Mouse (Mus musculus) hindbrain, embryonic 10.5 days (tissue): ENCODE measurements around the gene Tal1. TPM values are rescaled to one million over a fixed set of nuclear protein-coding genes. Genes with fewer than 3 reads are reported as not detected.
A peak's percentile ranks its signal among the peaks of the same experiment; 100 is the strongest.

ENCODE experiments used
- DNase-seq: peaks from one replicate; pipeline ENCODE4 v3.0.0-alpha.2; 2017; ENCODE audit warnings: low spot score
- H3K27ac ChIP-seq: fragments of 300-500 bp; sonication (generic); 2 replicates; pipeline ENCODE4 v1.5.1; 2016; ENCODE audit warnings: mild to moderate bottlenecking, moderate library complexity
- H3K27me3 ChIP-seq: fragments of 300-500 bp; sonication (generic); 2 replicates; pipeline ENCODE4 v1.6.1; 2016; ENCODE audit warnings: mild to moderate bottlenecking; ENCODE audit not compliant: poor library complexity, insufficient read depth, severe bottlenecking
- H3K36me3 ChIP-seq: fragments of 300-500 bp; sonication (generic); 2 replicates; pipeline ENCODE4 v1.6.1; 2016; ENCODE audit warnings: mild to moderate bottlenecking, moderate library complexity
- H3K4me1 ChIP-seq: fragments of 300-500 bp; sonication (generic); replicated peaks from 2 replicates; pipeline ENCODE4 v1.6.1; 2016; ENCODE audit warnings: mild to moderate bottlenecking
- H3K4me3 ChIP-seq: fragments of 300-500 bp; sonication (generic); 2 replicates; pipeline ENCODE4 v1.5.1; 2016; ENCODE audit warnings: mild to moderate bottlenecking, moderate library complexity
- H3K9me3 ChIP-seq: fragments of 300-500 bp; sonication (generic); 2 replicates; pipeline ENCODE4 v1.6.1; 2016; ENCODE audit warnings: mild to moderate bottlenecking, moderate library complexity
- WGBS: fragments of 180-500 bp; shearing (Covaris S2); methylation state at CpG from one replicate; pipeline ENCODE4 v1.1.7; 2016; 5-methylcytosine and 5-hydroxymethylcytosine counted together
- polyA plus RNA-seq: library from polyadenylated mRNA; unstranded; fragments of >200 nt; fragmentation: Nextera tagmentation; extraction: Ambion mirVana; gene quantifications from 2 replicates; pipeline ENCODE4 v1.2.1, GENCODE M21; 2016

The Tal1 gene
- polyA plus RNA-seq, 1 experiment from 2014 or later = 4.7 TPM

DNA sequence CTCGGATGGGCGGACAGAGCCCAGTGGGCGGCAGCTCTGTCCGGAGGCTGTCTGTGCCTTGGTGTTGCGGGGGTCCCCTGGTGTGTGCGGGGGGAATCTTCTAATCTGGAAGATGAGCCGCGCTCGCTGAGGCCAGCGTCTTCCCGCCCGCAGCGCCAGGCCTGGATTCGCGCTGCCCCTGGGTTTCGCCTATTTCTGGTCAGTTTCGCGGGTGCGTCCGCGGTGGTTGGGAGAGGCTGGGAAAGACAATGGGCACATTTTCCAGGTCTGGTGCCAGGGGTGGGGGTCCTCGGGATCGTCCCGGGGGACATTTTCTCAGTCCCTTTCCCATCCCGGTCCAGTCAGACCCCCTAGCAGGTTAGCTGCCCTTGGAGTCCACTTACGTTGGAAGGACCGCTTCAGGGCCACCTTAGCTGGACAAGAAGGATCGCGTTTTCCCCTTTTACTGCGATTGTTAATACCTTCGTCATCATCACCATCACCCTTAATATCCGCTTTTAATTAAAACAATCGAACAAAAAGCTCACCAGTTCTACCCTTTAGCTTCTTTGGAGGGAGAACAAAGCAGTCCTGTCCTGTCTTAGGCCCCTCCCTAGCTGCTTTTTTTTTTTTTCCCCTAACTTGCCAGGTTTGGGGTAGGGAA, 1.6 kb downstream of the Tal1 start:
- WGBS = under 1% methylated on average over 33 of the region's 33 CpGs
- Histone ChIP-seq H3K9me3 (no peaks in the 10 kb centered on the region), H3K4me1 (peaks cover 25% of the 10 kb centered on the region), H3K4me3 (peak overlapping the region; percentile 46), H3K36me3 (no peaks in the 10 kb centered on the region), H3K27me3 (peaks cover 100% of the 10 kb centered on the region), H3K27ac (peak overlapping the region; percentile 80)
- peak; percentile 65 for DNase-seq

DNA sequence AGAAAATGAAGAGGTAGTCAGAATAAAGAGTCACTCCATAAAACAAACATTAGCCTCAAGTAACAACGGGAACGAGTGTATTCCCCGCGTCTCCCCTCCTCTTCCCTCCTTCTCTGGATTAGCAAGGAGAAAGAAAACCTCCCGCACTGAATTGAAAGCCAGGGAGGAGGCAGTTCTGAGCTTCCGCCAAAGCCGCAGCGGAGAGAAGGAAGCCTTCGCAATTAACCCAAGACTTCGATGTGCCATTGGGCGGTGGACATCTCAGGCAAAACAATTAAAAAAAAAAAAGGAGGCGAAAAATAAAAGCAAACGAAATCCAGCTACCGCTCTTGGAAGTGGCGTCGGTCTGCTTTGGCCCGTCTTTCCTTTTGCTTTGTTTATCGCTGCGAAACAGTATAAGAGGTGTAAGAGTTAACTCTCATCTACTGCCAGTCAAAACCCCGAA, 2.1 kb downstream of the Tal1 start:
- Histone ChIP-seq H3K4me3 (peak overlapping the region; percentile 46), H3K27ac (peak overlapping the region; percentile 80)

DNA sequence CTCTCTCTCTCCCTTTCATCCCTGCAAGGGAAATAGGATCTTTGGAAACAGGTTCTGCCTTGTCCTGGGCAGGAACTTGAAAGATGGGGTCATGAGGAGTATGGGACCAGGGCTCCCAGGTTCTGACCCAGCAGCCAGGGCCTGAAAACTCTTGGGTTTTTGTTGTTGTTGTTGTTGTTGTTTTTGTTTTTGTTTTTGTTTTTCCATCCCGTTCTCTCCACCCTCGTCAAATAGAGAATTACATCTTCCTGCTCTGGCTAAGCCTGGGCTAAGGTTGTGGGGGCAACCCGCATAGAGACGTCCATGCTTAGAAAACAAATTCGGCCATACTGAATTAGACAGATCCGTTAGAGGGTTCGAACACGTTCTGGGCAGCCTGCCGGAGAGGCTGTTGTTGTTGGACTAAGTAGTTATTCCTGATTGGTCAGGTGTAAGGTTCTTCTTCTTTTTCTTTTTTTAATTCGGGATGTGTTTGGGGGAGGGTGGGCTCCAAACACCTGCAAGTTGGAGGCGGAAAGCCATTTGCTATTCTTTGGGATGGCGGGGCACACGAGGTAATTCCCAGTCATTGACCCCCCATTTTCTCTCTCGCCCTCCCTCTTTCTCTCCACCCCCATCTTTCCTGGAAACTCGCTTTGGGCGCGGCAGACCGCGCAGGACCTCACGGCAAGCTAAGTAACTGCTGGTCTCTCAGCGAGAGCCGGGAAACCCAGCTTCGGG, 2.8 kb downstream of the Tal1 start:
- peaks cover 36% of the 10 kb centered on the region for H3K4me1 ChIP-seq
- WGBS = 1% methylated on average over 23 of the region's 23 CpGs
- H3K27ac ChIP-seq = peak overlapping the region; percentile 80
- DNase-seq = peak; percentile 29
- H3K27me3 ChIP-seq = peaks cover 100% of the 10 kb centered on the region
- H3K36me3 ChIP-seq = no peaks in the 10 kb centered on the region
- no peaks in the 10 kb centered on the region for H3K9me3 ChIP-seq
- H3K4me3 ChIP-seq = peak overlapping the region; percentile 46

More for the DNA sequence above, 2.1 kb downstream of the Tal1 start:
- H3K36me3 ChIP-seq = no peaks in the 10 kb centered on the region
- peaks cover 100% of the 10 kb centered on the region for H3K27me3 ChIP-seq
- H3K9me3 ChIP-seq = no peaks in the 10 kb centered on the region
- DNase-seq = peak; percentile 49
- peaks cover 29% of the 10 kb centered on the region for H3K4me1 ChIP-seq
- WGBS = under 1% methylated on average over 20 of the region's 20 CpGs

DNA sequence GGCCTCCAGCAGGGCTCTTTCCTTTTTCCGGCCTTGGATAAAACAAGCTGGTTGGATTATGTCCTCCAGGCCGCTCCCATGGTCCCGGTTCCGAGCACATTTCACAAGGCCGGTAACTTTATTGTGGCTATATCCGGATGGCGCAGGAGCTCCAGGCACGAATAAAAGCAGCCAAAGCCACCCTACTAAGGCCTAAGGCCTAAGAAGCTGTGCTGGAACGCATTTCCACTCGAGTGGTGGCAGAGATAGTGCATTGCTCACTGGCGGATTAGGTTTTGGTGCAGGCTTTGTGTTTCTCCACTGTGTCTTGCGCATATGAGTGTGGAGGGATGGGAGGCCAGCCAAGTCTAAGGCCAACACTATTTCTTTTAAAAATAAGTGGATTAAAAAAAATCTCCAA, 3.6 kb downstream of the Tal1 start:
- Histone ChIP-seq H3K9me3 (no peaks in the 10 kb centered on the region), H3K36me3 (no peaks in the 10 kb centered on the region), H3K4me3 (peak overlapping the region; percentile 46), H3K27ac (peak overlapping the region; percentile 80), H3K27me3 (peaks cover 100% of the 10 kb centered on the region), H3K4me1 (peaks cover 38% of the 10 kb centered on the region)
- peak; percentile 44 for DNase-seq
- 4% methylated on average over 12 of the region's 12 CpGs for WGBS

DNA sequence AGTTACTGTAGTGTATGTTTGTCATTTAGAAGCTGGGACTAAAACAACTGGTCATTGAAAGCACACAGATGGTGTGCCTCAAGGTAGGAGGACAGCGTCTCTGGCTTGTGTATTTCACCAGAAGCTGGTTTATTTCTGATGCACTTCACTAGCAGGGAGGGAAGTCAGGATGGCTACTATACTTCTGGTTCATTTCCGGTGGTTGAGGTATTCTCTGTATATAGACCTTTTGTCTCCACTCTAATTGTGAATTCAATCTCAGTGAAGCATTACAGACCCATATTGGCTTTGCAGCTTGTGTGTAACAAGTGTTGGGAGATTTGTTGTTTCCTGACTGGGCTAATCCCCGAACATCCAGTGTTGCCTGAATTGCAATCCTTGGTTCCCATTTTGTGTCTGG, 4.5 kb downstream of the Tal1 start:
- peaks cover 100% of the 10 kb centered on the region for H3K27me3 ChIP-seq
- WGBS = 12% methylated on average over 3 of the region's 3 CpGs
- H3K4me3 ChIP-seq = peak overlapping the region; percentile 46; the same call in 1 of the 2 replicates
- no peaks in the 10 kb centered on the region for H3K9me3 ChIP-seq
- no peak for DNase-seq
- no peaks in the 10 kb centered on the region for H3K36me3 ChIP-seq
- H3K27ac ChIP-seq = no peak overlapping the region
- H3K4me1 ChIP-seq = peaks cover 38% of the 10 kb centered on the region

DNA sequence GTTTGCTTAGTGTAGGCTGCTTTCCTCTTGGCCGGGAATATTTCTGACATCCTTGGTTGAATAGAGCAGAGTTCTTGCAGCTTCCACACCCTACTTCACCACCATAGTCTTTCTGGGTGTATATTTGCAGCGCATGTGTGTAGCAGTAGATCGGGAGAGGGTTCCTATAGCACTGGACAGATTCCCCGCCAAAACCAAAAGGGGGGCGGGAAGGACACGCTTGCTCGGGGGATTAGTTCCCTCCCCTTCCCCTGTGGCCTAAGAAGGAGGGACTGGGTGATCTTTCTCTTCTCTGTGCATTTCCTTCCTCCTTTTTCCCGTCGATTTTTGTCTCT, 6.3 kb downstream of the Tal1 start:
- 1% methylated on average over 9 of the region's 9 CpGs for WGBS
- peak; percentile 21 for DNase-seq

DNA sequence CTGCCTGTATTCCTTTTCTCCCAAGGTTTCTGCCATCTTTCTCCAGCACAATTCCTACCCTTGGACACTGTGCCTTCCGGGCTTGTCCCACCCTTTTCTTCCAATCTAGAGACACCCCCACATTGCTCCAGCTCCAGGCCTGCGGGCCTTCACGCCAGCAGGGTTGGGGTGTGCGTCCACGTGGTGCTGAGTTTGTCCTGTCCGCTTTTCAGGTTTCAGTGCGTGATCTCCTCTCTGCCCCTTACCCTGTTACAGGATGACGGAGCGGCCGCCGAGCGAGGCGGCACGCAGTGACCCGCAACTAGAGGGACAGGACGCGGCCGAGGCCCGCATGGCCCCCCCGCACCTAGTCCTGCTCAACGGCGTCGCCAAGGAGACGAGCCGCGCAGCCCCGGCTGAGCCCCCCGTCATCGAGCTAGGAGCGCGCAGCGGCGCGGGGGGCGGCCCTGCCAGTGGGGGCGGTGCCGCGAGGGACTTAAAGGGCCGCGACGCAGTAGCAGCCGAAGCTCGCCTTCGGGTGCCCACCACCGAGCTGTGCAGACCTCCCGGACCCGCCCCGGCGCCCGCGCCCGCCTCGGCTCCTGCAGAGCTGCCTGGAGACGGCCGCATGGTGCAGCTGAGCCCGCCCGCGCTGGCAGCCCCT, 6.8 kb downstream of the Tal1 start:
- Histone ChIP-seq H3K4me1 (peaks cover 21% of the 10 kb centered on the region), H3K27me3 (peaks cover 100% of the 10 kb centered on the region), H3K4me3 (peak overlapping the region; percentile 62), H3K9me3 (no peaks in the 10 kb centered on the region), H3K27ac (peak overlapping the region; percentile 75), H3K36me3 (no peaks in the 10 kb centered on the region)
- WGBS = under 1% methylated on average over 58 of the region's 58 CpGs
- peak; percentile 68 for DNase-seq

More for the DNA sequence above, 6.3 kb downstream of the Tal1 start:
- H3K9me3 ChIP-seq = no peaks in the 10 kb centered on the region
- H3K4me1 ChIP-seq = peaks cover 25% of the 10 kb centered on the region
- peaks cover 100% of the 10 kb centered on the region for H3K27me3 ChIP-seq
- peak overlapping the region; percentile 62 for H3K4me3 ChIP-seq
- no peaks in the 10 kb centered on the region for H3K36me3 ChIP-seq
- peak overlapping the region; percentile 75 for H3K27ac ChIP-seq

DNA sequence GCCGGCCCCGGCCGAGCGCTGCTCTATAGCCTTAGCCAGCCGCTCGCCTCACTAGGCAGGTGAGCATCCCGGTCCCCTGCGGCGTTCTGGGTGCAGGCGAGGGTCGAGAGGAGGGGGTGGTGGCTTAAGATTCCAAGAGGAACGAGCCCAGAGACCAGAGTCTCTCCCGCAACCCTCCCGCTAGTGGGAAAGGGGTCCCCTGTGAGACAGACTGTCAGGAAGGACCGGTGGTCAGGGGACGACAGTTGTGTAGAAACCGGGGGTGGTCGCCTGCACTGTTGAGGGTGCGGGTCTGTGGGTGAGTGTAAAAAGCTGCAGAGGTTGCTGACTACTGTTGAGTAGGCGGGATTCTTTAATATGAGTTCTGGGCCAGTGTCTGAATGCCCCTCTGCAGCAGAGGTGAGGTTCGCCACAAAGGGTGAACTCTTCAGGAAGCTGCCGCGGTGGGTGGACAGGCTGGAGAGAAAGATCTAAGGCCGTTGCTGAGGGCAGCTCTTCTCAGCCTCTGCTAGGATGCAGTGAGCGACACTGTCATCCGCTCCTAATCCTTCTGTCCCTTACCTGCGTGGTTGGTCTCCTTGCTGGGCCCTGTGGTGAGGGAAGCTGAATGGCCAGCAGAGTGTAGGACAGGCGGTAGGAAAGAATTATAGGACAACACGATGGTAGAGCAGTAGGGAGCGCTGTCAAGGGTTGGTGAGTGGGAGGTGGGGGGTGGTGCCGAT, 7.5 kb downstream of the Tal1 start:
- Histone ChIP-seq H3K4me3 (peak overlapping the region; percentile 62), H3K9me3 (no peaks in the 10 kb centered on the region), H3K36me3 (no peaks in the 10 kb centered on the region), H3K4me1 (peaks cover 21% of the 10 kb centered on the region), H3K27me3 (peaks cover 100% of the 10 kb centered on the region), H3K27ac (peak overlapping the region; percentile 75)
- WGBS = 1% methylated on average over 31 of the region's 31 CpGs
- peak; percentile 26 for DNase-seq

DNA sequence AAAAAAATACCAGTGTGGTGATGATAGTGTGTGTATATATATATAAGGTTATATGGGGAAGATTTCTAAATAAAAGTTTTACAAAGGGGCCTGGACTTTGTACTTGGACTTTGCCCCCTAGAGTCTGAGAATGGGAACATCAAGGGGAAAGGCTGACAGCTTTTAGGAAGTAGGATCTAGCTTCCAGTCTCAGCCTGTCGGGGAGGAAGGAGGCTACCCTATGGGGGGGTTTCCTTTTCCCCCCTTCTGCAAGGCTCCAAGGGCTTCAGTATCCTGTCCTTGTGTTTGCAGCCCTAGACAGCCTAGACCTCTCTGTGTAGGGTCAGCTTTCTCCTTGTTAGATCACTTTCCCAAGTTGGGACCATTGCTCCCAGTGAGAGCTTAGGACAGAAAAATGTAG, 15.4 kb downstream of the Tal1 start:
- 43% methylated on average over 1 of the region's 1 CpGs for WGBS
- Histone ChIP-seq H3K4me1 (0 out of 2 replicates have a peak, but pooled peaks cover 6% of the 10 kb centered on the region), H3K4me3 (no peak overlapping the region), H3K27ac (no peak overlapping the region), H3K36me3 (no peaks in the 10 kb centered on the region), H3K27me3 (peaks cover 54% of the 10 kb centered on the region), H3K9me3 (no peaks in the 10 kb centered on the region)
- no peak for DNase-seq

DNA sequence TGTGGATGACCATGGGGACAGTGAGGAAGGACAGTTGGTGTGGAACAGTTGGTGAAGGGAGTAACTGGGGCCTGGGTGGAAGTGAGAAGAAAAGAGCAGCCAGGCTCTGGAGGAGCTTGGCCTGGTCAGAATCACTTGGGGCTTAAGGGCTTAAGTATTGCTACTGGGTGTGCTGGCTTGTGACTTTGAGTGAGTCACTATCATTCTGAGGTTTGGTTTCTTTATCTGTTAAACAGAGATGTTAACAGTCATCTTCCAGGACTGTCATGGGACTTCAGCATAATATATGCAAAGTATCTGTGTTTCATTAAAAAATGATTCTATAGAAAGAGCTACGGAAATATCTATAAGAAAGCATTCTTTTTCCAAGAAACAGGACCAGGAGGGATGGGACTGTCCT, 18.6 kb downstream of the Tal1 start:
- 91% methylated on average over 1 of the region's 1 CpGs for WGBS
- DNase-seq = no peak
- Histone ChIP-seq H3K9me3 (no peaks in the 10 kb centered on the region), H3K4me1 (peaks cover 21% of the 10 kb centered on the region), H3K36me3 (no peaks in the 10 kb centered on the region), H3K27ac (no peak overlapping the region), H3K4me3 (no peak overlapping the region), H3K27me3 (peaks cover 42% of the 10 kb centered on the region)

DNA sequence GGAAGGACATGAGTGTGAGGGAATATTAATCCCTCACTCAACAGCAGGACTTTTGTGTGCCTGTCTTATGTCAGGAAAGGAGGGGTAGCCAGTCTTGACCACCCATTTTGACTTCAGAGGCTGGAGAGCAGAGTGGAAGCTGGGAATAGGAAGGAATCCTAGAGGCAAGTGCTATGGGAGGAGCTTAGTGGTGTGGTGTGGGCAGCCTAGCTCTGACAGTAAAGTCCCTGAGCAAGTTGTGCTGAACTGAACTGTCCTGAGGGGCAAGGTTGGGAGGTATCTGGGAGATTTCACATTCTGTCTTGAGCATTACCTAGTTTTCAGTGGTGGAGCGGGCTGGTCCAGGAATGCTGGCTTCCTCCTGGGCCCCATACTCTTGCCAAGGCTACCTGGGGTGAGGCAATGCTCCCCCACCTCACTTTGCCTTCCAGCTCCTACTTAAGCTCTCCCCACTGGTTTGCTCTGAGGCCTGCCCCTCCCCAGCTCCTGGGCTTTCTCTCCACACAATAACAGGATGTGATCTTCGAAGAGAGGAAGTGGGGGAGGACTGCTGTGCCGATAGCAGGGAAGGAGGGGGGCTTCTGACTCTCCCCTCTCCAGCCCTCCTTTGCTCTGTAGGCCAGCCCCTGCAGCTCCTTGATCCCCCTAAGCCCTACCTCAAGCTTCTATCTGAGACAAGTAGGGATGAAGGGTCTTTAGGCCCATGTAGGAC, 19.1 kb downstream of the Tal1 start:
- peaks cover 40% of the 10 kb centered on the region for H3K27me3 ChIP-seq
- DNase-seq = no peak
- H3K4me3 ChIP-seq = no peak overlapping the region
- H3K9me3 ChIP-seq = no peaks in the 10 kb centered on the region
- H3K27ac ChIP-seq = peak overlapping the region; percentile 29; the same call in 1 of the 2 replicates
- 46% methylated on average over 3 of the region's 3 CpGs for WGBS
- no peaks in the 10 kb centered on the region for H3K36me3 ChIP-seq
- peaks cover 26% of the 10 kb centered on the region for H3K4me1 ChIP-seq
